Mouse (Mus musculus) intestine, embryonic 14.5 days (tissue): ENCODE results near the gene Gm15155. TPM values are rescaled to one million over a fixed set of nuclear protein-coding genes. Genes with fewer than 3 reads are reported as not detected.
"Not testable (repeated sequence)": the region's sequence is repeated elsewhere in the genome, so short reads cannot be mapped to it uniquely, and the experiment has no call there.

Experiments
- ATAC-seq: fragments of 200-750 bp; cut with Nextera tagmentation; replicated peaks from 2 replicates; pipeline ENCODE4 v1.8.0; 2017; ENCODE audit warnings: low read depth, moderate number of reproducible peaks, moderate TSS enrichment, moderate library complexity; ENCODE audit not compliant: low FRiP score, low TSS enrichment
- DNase-seq: peaks from one replicate; pipeline ENCODE4 v3.0.0-alpha.2; 2018; ENCODE audit warnings: low spot score
- H3K27ac ChIP-seq: fragments of 300-500 bp; sonication (generic); 2 replicates; pipeline ENCODE4 v1.5.1; 2014; ENCODE audit warnings: low read depth, mild to moderate bottlenecking, control low read depth
- H3K27me3 ChIP-seq: fragments of 300-500 bp; sonication (generic); replicated peaks from 2 replicates; pipeline ENCODE4 v1.6.1; 2014; ENCODE audit warnings: low read length, control low read depth; ENCODE audit not compliant: control insufficient read depth, insufficient read depth
- H3K36me3 ChIP-seq: fragments of 300-500 bp; sonication (generic); 2 replicates; pipeline ENCODE4 v1.6.1; 2014; ENCODE audit warnings: low read length, control low read depth; ENCODE audit not compliant: control insufficient read depth, insufficient read depth
- H3K4me1 ChIP-seq: fragments of 300-500 bp; sonication (generic); replicated peaks from 2 replicates; pipeline ENCODE4 v1.6.1; 2014; ENCODE audit warnings: low read length, control low read depth, mixed read lengths; ENCODE audit not compliant: control insufficient read depth, insufficient read depth
- H3K4me2 ChIP-seq: fragments of 300-500 bp; sonication (generic); 2 replicates; pipeline ENCODE4 v1.6.1; 2014; ENCODE audit warnings: low read length
- H3K4me3 ChIP-seq: fragments of 300-500 bp; sonication (generic); 2 replicates; pipeline ENCODE4 v1.5.1; 2014; ENCODE audit warnings: low read depth, low read length, control low read depth, mixed read lengths
- H3K9ac ChIP-seq: fragments of 300-500 bp; sonication (generic); 2 replicates; pipeline ENCODE4 v1.6.1; 2014; ENCODE audit warnings: mild to moderate bottlenecking, low read length
- H3K9me3 ChIP-seq: fragments of 300-500 bp; sonication (generic); 2 replicates; pipeline ENCODE4 v1.6.1; 2016; ENCODE audit warnings: low read length, control low read depth; ENCODE audit not compliant: control insufficient read depth
- WGBS: fragments of 180-500 bp; shearing (Covaris S2); extraction: QIAGEN DNeasy Blood & Tissue Kit; methylation state at CpG from one replicate; pipeline ENCODE4 v1.1.7; 2014; 5-methylcytosine and 5-hydroxymethylcytosine counted together
- polyA plus RNA-seq: library from polyadenylated mRNA; unstranded; fragments of >200 nt; fragmentation: Nextera tagmentation; extraction: Ambion mirVana; gene quantifications from 2 replicates; pipeline ENCODE4 v1.2.1, GENCODE M21; 2014

The Gm15155 gene
- polyA plus RNA-seq, 1 experiment from 2014 or later, result not detected

DNA sequence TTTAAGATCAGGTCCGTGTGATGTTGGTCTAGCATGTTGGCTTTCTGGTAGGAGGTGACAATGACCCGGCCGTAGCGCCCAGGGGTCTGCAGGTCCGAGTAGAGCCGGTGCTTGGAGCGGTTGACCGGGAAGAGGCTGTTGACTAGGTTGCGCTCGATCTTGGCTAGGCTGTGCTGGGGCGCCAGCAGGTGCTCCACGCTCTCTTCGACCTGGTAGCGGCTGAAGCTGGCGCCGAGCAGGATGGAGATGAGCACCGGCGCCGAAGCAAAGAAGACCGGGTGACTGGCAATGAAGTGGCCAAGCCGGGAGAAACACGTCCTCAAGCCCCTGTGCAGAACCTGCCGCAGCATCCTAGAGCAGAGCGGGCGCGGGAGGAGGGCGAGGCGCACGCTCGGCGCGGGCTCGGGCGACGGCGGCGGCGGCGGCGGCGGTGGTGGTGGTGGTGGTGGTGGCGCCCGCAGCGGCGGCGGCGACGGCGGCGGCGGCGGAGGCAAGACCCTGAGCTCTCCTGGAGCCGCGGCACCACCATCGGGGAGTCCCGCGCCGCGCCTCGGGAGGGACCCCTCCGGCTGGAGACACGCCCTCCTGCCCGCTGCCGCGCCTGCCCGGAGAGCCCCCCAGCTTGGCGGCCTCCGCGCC, 1.5 kb upstream of the Gm15155 start:
- peak; percentile 58 for DNase-seq
- 10% methylated on average over 30 of the region's 69 CpGs for WGBS

DNA sequence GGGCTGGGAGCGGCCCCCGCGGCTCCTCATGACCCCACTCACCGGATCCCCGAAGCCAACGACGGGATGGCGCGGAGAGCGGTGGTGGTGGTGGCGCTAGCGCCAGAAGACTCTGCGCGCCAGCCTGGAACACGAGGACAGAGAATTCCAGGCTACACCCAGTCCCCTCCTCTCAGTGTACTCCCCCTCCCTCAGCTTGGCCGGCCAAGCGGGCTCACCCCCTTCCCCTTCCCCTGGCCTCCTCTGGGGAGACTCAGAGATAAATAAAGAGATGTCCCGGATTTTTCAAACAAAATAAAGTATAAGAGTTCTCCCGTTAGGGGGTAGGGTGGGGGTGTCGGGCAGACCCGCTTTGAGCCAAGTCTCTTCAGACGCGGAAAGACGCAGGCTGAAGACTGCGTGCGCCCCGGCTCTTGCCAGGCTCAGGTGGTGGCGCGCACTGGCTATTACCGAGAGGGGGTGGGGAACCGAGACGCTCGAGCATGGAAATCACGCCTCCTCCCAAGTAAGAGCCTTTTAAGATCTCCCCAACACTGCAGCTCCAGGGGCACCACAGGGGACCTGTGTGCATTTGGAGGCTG, 750 bp upstream of the Gm15155 start, which contains the start of gene Ptchd1:
Gene Ptchd1 (minus strand): TSS at position 114 of the 581 bp plus-strand sequence.
- no peaks in the 10 kb centered on the region for H3K4me1 ChIP-seq
- H3K9me3 ChIP-seq, result no peaks in the 10 kb centered on the region
- peak within 1 kb of the TSS; percentile 38 for H3K4me3 ChIP-seq
- peak; percentile 50; the same call in 1 of the 2 replicates for ATAC-seq
- H3K4me2 ChIP-seq, result peak within 1 kb of the TSS; percentile 74
- H3K27me3 ChIP-seq, result peaks cover 34% of the 10 kb centered on the region
- WGBS, result 18% methylated on average over 32 of the region's 34 CpGs
- no peak within 1 kb of the TSS for H3K9ac ChIP-seq
- H3K27ac ChIP-seq, result no peak within 1 kb of the TSS
- H3K36me3 ChIP-seq, result no peaks in the 10 kb centered on the region
- DNase-seq, result peak; percentile 57

More for the DNA sequence above, 1.5 kb upstream of the Gm15155 start:
- Histone ChIP-seq H3K27me3 (peaks cover 34% of the 10 kb centered on the region), H3K4me3 (peak overlapping the region; percentile 38), H3K4me2 (peak overlapping the region; percentile 74), H3K27ac (no peak overlapping the region), H3K36me3 (no peaks in the 10 kb centered on the region), H3K4me1 (no peaks in the 10 kb centered on the region), H3K9me3 (no peaks in the 10 kb centered on the region), H3K9ac (no peak overlapping the region)
- ATAC-seq, result no peak; the same call in 1 of the 2 replicates

DNA sequence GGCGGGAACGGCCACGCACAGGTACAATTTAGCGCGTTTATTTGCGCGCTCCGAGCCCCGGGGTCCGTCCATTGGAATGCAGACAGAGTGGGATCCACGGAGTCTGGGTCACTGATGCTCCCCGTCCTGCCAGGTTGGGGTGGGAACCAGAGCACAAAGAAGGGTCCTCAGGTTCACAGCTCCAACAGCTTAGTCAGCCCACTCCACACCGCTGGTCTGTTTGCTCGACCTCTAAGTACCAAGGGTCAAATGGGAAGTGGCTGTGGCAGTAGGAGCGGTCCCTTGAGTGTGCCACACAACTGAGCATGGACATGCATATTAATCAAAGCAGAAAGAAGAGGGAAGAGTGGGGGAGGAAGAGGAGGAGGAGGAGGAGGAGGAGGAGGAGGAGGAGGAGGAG, 354 bp downstream of the Gm15155 start:
- peaks cover 34% of the 10 kb centered on the region for H3K27me3 ChIP-seq
- no peaks in the 10 kb centered on the region for H3K9me3 ChIP-seq
- DNase-seq, result no peak
- WGBS, result 12% methylated on average over 13 of the region's 15 CpGs
- H3K4me1 ChIP-seq, result no peaks in the 10 kb centered on the region
- H3K9ac ChIP-seq, result no peak overlapping the region
- ATAC-seq, result no peak
- H3K27ac ChIP-seq, result no peak overlapping the region
- H3K4me2 ChIP-seq, result peak overlapping the region; percentile 74
- no peaks in the 10 kb centered on the region for H3K36me3 ChIP-seq
- peak overlapping the region; percentile 38 for H3K4me3 ChIP-seq

DNA sequence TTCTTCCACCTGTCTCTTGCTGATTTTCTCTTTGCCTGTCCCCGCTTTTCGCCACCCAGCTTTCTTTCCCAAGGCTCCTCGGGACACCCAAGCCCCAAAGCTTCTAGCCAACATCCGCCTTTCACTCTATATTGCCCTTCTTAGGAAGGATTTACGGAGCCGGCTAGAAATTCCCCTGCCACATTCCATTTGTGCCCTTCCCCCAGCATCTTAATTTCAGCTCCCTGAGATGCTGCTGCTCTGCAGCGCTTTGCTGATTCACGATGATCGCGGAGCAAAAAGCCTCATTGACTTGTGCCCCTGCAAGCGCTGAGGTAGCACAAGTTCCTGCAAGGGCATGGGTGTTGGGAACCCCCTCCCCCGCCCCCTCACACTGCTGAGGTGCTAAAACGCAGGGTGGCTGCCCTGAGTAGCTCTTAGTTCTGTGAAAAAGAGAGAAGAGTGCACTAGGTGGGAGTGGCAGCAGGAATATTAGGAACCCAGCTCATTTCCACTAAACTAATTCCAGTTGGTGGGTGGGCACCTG, 1.2 kb downstream of the Gm15155 start:
- H3K36me3 ChIP-seq, result no peaks in the 10 kb centered on the region
- H3K4me2 ChIP-seq, result 0 out of 2 replicates have a peak overlapping the region, but pooled peaks have one; percentile 8
- ATAC-seq (no peak), DNase-seq (peak; percentile 50)
- H3K9me3 ChIP-seq, result no peaks in the 10 kb centered on the region
- no peaks in the 10 kb centered on the region for H3K4me1 ChIP-seq
- H3K27me3 ChIP-seq, result peaks cover 34% of the 10 kb centered on the region
- H3K4me3 ChIP-seq, result no peak overlapping the region
- H3K9ac ChIP-seq, result no peak overlapping the region
- 13% methylated on average over 13 of the region's 13 CpGs for WGBS
- H3K27ac ChIP-seq, result no peak overlapping the region

DNA sequence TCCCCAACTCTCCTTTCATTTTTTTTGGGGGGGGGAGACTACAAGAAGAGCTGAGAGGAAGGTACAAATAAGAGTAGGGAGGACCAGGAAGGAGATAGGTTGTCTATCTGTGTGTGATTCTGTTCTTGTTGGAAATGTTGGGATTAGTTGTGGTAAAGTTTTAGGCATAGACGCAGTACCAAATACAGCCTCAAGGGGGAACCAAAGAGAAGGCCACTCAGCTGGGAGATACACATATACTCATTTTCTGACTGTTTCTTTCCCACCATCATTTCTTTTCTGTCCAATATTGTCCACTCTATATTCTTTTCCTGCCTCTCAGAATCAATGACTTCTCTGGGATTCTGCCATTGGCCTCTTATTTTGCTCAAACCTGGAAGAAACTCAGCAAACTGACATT, 19.4 kb downstream of the Gm15155 start:
- H3K36me3 ChIP-seq, result no peaks in the 10 kb centered on the region
- no peaks in the 10 kb centered on the region for H3K9me3 ChIP-seq
- H3K27me3 ChIP-seq, result no peaks in the 10 kb centered on the region
- H3K27ac ChIP-seq, result no peak overlapping the region
- H3K4me3 ChIP-seq, result no peak overlapping the region
- H3K4me1 ChIP-seq, result no peaks in the 10 kb centered on the region
- no peak overlapping the region for H3K4me2 ChIP-seq
- 8% methylated on average over 1 of the region's 1 CpGs for WGBS
- ATAC-seq (no peak), DNase-seq (no peak)
- H3K9ac ChIP-seq, result no peak overlapping the region

DNA sequence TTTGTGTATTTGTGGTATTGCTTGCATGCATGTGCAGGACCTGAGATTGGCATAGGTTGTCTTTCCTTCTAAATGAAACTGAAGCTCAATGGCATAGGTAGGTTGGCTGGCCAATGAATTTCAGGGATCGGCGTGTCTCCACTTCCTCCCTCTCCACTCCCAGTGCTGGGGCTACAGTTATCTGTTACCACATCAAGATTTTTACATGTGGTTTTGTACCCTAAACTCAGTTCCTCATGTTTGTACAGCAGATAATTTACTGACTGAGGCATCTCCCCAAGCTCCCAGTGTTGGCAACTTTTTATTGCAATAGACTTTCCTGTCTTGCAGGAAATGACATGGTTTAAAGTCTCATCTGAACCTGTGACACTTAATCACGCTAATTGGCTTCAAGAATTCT, 21.4 kb downstream of the Gm15155 start:
- no peak overlapping the region for H3K27ac ChIP-seq
- 90% methylated on average over 3 of the region's 3 CpGs for WGBS
- H3K9ac ChIP-seq, result no peak overlapping the region
- ATAC-seq (no peak), DNase-seq (no peak)
- H3K4me2 ChIP-seq, result no peak overlapping the region
- H3K27me3 ChIP-seq, result no peaks in the 10 kb centered on the region
- H3K4me1 ChIP-seq, result no peaks in the 10 kb centered on the region
- no peak overlapping the region for H3K4me3 ChIP-seq
- no peaks in the 10 kb centered on the region for H3K9me3 ChIP-seq
- no peaks in the 10 kb centered on the region for H3K36me3 ChIP-seq

DNA sequence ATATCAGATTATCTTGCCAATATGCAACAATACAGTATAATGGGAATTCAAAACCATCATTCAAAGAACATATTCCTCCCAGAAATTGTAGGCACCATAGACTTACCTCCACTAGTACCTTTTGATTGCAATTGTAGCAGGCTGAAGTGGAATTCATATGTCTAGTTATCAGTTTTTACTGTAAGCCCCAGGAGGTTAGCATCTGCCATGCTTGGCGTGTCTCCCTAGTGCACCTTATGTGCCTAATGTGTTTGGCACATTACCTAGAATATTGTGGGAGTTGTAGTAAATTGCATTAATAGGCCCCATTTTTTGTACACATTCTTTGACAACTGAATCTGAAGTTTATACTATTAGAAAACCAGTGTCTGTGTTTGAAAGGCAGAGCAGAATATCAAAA, 33.4 kb downstream of the Gm15155 start:
- Histone ChIP-seq H3K36me3 (no peaks in the 10 kb centered on the region), H3K4me1 (no peaks in the 10 kb centered on the region), H3K4me3 (no peak overlapping the region), H3K9me3 (no peaks in the 10 kb centered on the region), H3K9ac (no peak overlapping the region), H3K27ac (no peak overlapping the region), H3K4me2 (no peak overlapping the region), H3K27me3 (no peaks in the 10 kb centered on the region)
- DNase-seq (no peak), ATAC-seq (no peak)
- 75% methylated on average over 1 of the region's 1 CpGs for WGBS

DNA sequence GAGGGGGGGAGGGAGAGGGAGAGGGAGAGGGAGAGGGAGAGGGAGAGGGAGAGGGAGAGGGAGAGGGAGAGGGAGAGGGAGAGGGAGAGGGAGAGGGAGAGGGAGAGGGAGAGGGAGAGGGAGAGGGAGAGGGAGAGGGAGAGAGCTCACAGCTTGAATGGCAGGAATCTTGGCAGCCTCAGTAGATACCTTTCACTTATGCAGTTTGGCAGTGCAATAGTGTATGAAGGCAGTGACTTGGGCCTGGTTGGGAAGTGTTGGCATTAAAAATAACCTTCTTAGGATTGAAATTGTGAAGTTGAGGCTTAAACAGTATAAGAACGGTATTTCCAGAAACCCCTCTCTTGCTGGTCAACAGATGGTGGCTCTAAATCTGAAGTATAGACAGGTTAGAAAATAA, 65.9 kb downstream of the Gm15155 start:
- DNase-seq, H3K4me2 ChIP-seq, H3K27me3 ChIP-seq, H3K9me3 ChIP-seq, H3K4me3 ChIP-seq, H3K36me3 ChIP-seq, H3K9ac ChIP-seq, ATAC-seq, H3K27ac ChIP-seq, H3K4me1 ChIP-seq: not testable (repeated sequence)
- WGBS, result 82% methylated on average over 1 of the region's 1 CpGs

DNA sequence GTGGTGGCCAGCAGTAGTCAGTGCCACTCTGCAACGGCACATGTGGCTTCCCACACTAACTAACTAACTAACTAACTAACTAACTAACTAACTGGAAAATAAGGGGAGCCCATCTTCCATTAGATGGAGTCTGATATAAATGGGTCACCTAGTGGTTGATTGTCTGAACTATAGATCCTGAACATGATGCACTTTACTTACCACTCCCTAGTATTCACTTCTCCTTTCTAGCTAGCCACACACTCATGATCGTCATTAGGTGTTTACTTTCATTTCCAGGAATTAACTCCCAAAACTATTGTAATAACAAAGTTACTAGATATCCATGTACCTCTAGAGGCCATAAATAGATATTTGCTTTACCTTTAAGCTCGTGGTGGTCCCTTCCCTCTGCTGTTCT, 99.6 kb downstream of the Gm15155 start:
- no peaks in the 10 kb centered on the region for H3K36me3 ChIP-seq
- no peak overlapping the region for H3K4me2 ChIP-seq
- ATAC-seq (no peak), DNase-seq (no peak)
- H3K4me1 ChIP-seq, result no peaks in the 10 kb centered on the region
- H3K27ac ChIP-seq, result no peak overlapping the region
- H3K9ac ChIP-seq, result no peak overlapping the region
- no peak overlapping the region for H3K4me3 ChIP-seq
- WGBS, result 85% methylated on average over 3 of the region's 3 CpGs
- H3K27me3 ChIP-seq, result no peaks in the 10 kb centered on the region
- H3K9me3 ChIP-seq, result no peaks in the 10 kb centered on the region
